Mouse (Mus musculus): ENCODE data around the gene Trak1. TPM values are rescaled to one million over a fixed set of nuclear protein-coding genes. Genes with fewer than 3 reads are reported as not detected.
A peak's percentile ranks its signal among the peaks of the same experiment; 100 is the strongest.

Gene Trak1
- polyA plus RNA-seq, 1 experiment from 2014 or later, result 37.3 TPM

- H3K4me2 ChIP-seq, result no peak overlapping the region
- no peaks in the 10 kb centered on the region for H3K27me3 ChIP-seq (replicated peaks)
- no peak overlapping the region for H3K27ac ChIP-seq (ENCODE audit: poor library complexity, severe bottlenecking)
- H3K4me3 ChIP-seq, result no peak overlapping the region
- 0 out of 2 replicates have a peak overlapping the region, but pooled peaks have one; percentile 15 for H3K9ac ChIP-seq
- peaks cover 10% of the 10 kb centered on the region; the same call in 1 of the 2 replicates for H3K4me1 ChIP-seq (replicated peaks)
- 55% methylated on average over 16 of the region's 16 CpGs for WGBS
- ATAC-seq (ENCODE audit: insufficient number of reproducible peaks, low FRiP score), result no peak
- H3K9me3 ChIP-seq (replicated peaks), result no peaks in the 10 kb centered on the region
- peaks cover 63% of the 10 kb centered on the region for H3K36me3 ChIP-seq
Observed at GRCm38 (mm10) chr9:121460527-121460926, 163.2 kb downstream of the Trak1 start.

- H3K27ac ChIP-seq (ENCODE audit: poor library complexity, severe bottlenecking), result no peak overlapping the region
- 74% methylated on average over 11 of the region's 11 CpGs for WGBS
- H3K36me3 ChIP-seq, result peaks cover 66% of the 10 kb centered on the region
- H3K9me3 ChIP-seq (replicated peaks), result no peaks in the 10 kb centered on the region
- no peak for ATAC-seq (ENCODE audit: insufficient number of reproducible peaks, low FRiP score)
- no peaks in the 10 kb centered on the region for H3K4me1 ChIP-seq (replicated peaks)
- no peak overlapping the region for H3K4me2 ChIP-seq
- no peak overlapping the region for H3K4me3 ChIP-seq
- no peak overlapping the region for H3K9ac ChIP-seq
- no peaks in the 10 kb centered on the region for H3K27me3 ChIP-seq (replicated peaks)
Observed at GRCm38 (mm10) chr9:121467460-121467859, 170.2 kb downstream of the Trak1 start.

GRCm38 (mm10) chr9:121469711-121470110, 172.4 kb downstream of the Trak1 start:
- WGBS, result 80% methylated on average over 6 of the region's 6 CpGs
- no peak overlapping the region for H3K4me3 ChIP-seq
- H3K27me3 ChIP-seq (replicated peaks), result no peaks in the 10 kb centered on the region
- no peak overlapping the region for H3K27ac ChIP-seq (ENCODE audit: poor library complexity, severe bottlenecking)
- no peak overlapping the region for H3K9ac ChIP-seq
- H3K4me2 ChIP-seq, result no peak overlapping the region
- H3K36me3 ChIP-seq, result peaks cover 70% of the 10 kb centered on the region
- H3K4me1 ChIP-seq (replicated peaks), result no peaks in the 10 kb centered on the region
- H3K9me3 ChIP-seq (replicated peaks), result no peaks in the 10 kb centered on the region
- ATAC-seq (ENCODE audit: insufficient number of reproducible peaks, low FRiP score), result no peak

- Histone ChIP-seq H3K27ac (ENCODE audit: poor library complexity, severe bottlenecking) (no peak overlapping the region), H3K9me3 (replicated peaks) (no peaks in the 10 kb centered on the region), H3K4me1 (replicated peaks) (peaks cover 3% of the 10 kb centered on the region; the same call in 1 of the 2 replicates), H3K4me2 (no peak overlapping the region), H3K27me3 (replicated peaks) (no peaks in the 10 kb centered on the region), H3K36me3 (peaks cover 44% of the 10 kb centered on the region), H3K4me3 (no peak overlapping the region), H3K9ac (no peak overlapping the region)
- WGBS, result 76% methylated on average over 5 of the region's 5 CpGs
- ATAC-seq (ENCODE audit: insufficient number of reproducible peaks, low FRiP score), result no peak
Observed at GRCm38 (mm10) chr9:121474771-121475170, 177.5 kb downstream of the Trak1 start.

- ATAC-seq (ENCODE audit: insufficient number of reproducible peaks, low FRiP score), result no peak
- H3K4me1 ChIP-seq (replicated peaks), result peaks cover 3% of the 10 kb centered on the region; the same call in 1 of the 2 replicates
- H3K27me3 ChIP-seq (replicated peaks), result no peaks in the 10 kb centered on the region
- no peak overlapping the region for H3K9ac ChIP-seq
- no peak overlapping the region for H3K27ac ChIP-seq (ENCODE audit: poor library complexity, severe bottlenecking)
- H3K36me3 ChIP-seq, result peaks cover 40% of the 10 kb centered on the region
- H3K4me2 ChIP-seq, result no peak overlapping the region
- WGBS, result 73% methylated on average over 16 of the region's 16 CpGs
- no peak overlapping the region for H3K4me3 ChIP-seq
- no peaks in the 10 kb centered on the region for H3K9me3 ChIP-seq (replicated peaks)
Observed at GRCm38 (mm10) chr9:121475488-121476452, 178.5 kb downstream of the Trak1 start.

- Histone ChIP-seq H3K36me3 (peaks cover 24% of the 10 kb centered on the region), H3K4me1 (replicated peaks) (peaks cover 3% of the 10 kb centered on the region; the same call in 1 of the 2 replicates), H3K9ac (peak overlapping the region; percentile 46; the same call in 1 of the 2 replicates), H3K4me3 (peak overlapping the region; percentile 30), H3K4me2 (peak overlapping the region; percentile 68), H3K27ac (ENCODE audit: poor library complexity, severe bottlenecking) (no peak overlapping the region), H3K27me3 (replicated peaks) (no peaks in the 10 kb centered on the region), H3K9me3 (replicated peaks) (no peaks in the 10 kb centered on the region)
- no peak for ATAC-seq (ENCODE audit: insufficient number of reproducible peaks, low FRiP score)
- 14% methylated on average over 15 of the region's 15 CpGs for WGBS
Observed at GRCm38 (mm10) chr9:121477305-121477911, 180.1 kb downstream of the Trak1 start.

- Histone ChIP-seq H3K9me3 (replicated peaks) (no peaks in the 10 kb centered on the region), H3K4me3 (no peak overlapping the region), H3K4me1 (replicated peaks) (peaks cover 3% of the 10 kb centered on the region; the same call in 1 of the 2 replicates), H3K27ac (ENCODE audit: poor library complexity, severe bottlenecking) (no peak overlapping the region), H3K4me2 (no peak overlapping the region), H3K36me3 (peaks cover 6% of the 10 kb centered on the region), H3K27me3 (replicated peaks) (no peaks in the 10 kb centered on the region), H3K9ac (no peak overlapping the region; the same call in 1 of the 2 replicates)
- 27% methylated on average over 5 of the region's 5 CpGs for WGBS
- ATAC-seq (ENCODE audit: insufficient number of reproducible peaks, low FRiP score), result no peak
Observed at GRCm38 (mm10) chr9:121479453-121479852, 182.2 kb downstream of the Trak1 start.

- no peak overlapping the region for H3K27ac ChIP-seq (ENCODE audit: poor library complexity, severe bottlenecking)
- no peak overlapping the region for H3K9ac ChIP-seq
- H3K36me3 ChIP-seq, result no peaks in the 10 kb centered on the region
- peaks cover 12% of the 10 kb centered on the region for H3K27me3 ChIP-seq (replicated peaks)
- no peak for ATAC-seq (ENCODE audit: insufficient number of reproducible peaks, low FRiP score)
- 63% methylated on average over 7 of the region's 7 CpGs for WGBS
- no peaks in the 10 kb centered on the region for H3K9me3 ChIP-seq (replicated peaks)
- no peaks in the 10 kb centered on the region for H3K4me1 ChIP-seq (replicated peaks)
- no peak overlapping the region for H3K4me2 ChIP-seq
- H3K4me3 ChIP-seq, result no peak overlapping the region
Observed at GRCm38 (mm10) chr9:121487216-121487615, 189.9 kb downstream of the Trak1 start.

- no peaks in the 10 kb centered on the region for H3K36me3 ChIP-seq
- ATAC-seq (ENCODE audit: insufficient number of reproducible peaks, low FRiP score), result no peak
- H3K9ac ChIP-seq, result no peak overlapping the region
- no peak overlapping the region for H3K4me2 ChIP-seq
- no peak overlapping the region for H3K4me3 ChIP-seq
- peaks cover 18% of the 10 kb centered on the region for H3K4me1 ChIP-seq (replicated peaks)
- H3K27ac ChIP-seq (ENCODE audit: poor library complexity, severe bottlenecking), result no peak overlapping the region
- 75% methylated on average over 11 of the region's 11 CpGs for WGBS
- H3K9me3 ChIP-seq (replicated peaks), result no peaks in the 10 kb centered on the region
- H3K27me3 ChIP-seq (replicated peaks), result peaks cover 57% of the 10 kb centered on the region
Observed at GRCm38 (mm10) chr9:121491592-121492240, 194.4 kb downstream of the Trak1 start.

GRCm38 (mm10) chr9:121494006-121494767, 196.9 kb downstream of the Trak1 start:
- peak overlapping the region; percentile 35 for H3K4me3 ChIP-seq
- no peaks in the 10 kb centered on the region for H3K36me3 ChIP-seq
- no peak for ATAC-seq (ENCODE audit: insufficient number of reproducible peaks, low FRiP score)
- peaks cover 18% of the 10 kb centered on the region for H3K4me1 ChIP-seq (replicated peaks)
- peaks cover 78% of the 10 kb centered on the region for H3K27me3 ChIP-seq (replicated peaks)
- H3K9ac ChIP-seq, result peak overlapping the region; percentile 5
- no peaks in the 10 kb centered on the region for H3K9me3 ChIP-seq (replicated peaks)
- WGBS, result 3% methylated on average over 48 of the region's 48 CpGs
- H3K27ac ChIP-seq (ENCODE audit: poor library complexity, severe bottlenecking), result no peak overlapping the region
- H3K4me2 ChIP-seq, result peak overlapping the region; percentile 70

Measured in heart, embryonic 12.5 days (tissue).